Mouse (Mus musculus) left cerebral cortex, adult 2 months (tissue): ENCODE measurements around the gene Trim7. TPM values are rescaled to one million over a fixed set of nuclear protein-coding genes. Genes with fewer than 3 reads are reported as not detected.

Experiments
- DNase-seq, 2 experiments: peaks; one replicate each; pipeline ENCODE4 v3.0.0; 2021 to 2022; ENCODE audit warnings: low spot score in 2 of 2, mixed read lengths in 1 of 2; ENCODE audit errors: extremely low spot score in 1 of 2
- H3K27ac ChIP-seq: fragments of 200-600 bp; 2 replicates; pipeline ENCODE4 v1.8.1; 2022
- H3K4me3 ChIP-seq: fragments of 200-600 bp; 2 replicates; pipeline ENCODE4 v1.8.1; 2022
- CTCF ChIP-seq: fragments of 200-600 bp; IDR thresholded peaks from 2 replicates; pipeline ENCODE4 v1.8.1; 2022; ENCODE audit warnings: antibody characterized with exemption, mild to moderate bottlenecking, moderate library complexity
- intact Hi-C: fragments of 180-260 bp; cut with DNase I; formaldehyde crosslinking; loops from one replicate; pipeline ENCODE4 v1.15.1; 2025
- total RNA-seq, 2 experiments: library from RNA; stranded (reverse); gene quantifications; 2 replicates each; pipeline ENCODE4 v1.2.3; 2021

Gene Trim7
- total RNA-seq, 2 experiments from 2014 or later, result 2.4 to 3.3 TPM

GRCm38 (mm10) chr11:48806856-48807562 lies 18.9 kb upstream of the Trim7 start:
- H3K27ac ChIP-seq, result peak overlapping the region; percentile 17; the same call in 1 of the 2 replicates
- intact Hi-C loops, result no loop called here
- peak in 1 of 2 experiments; percentile 43 for DNase-seq
- no peak overlapping the region for H3K4me3 ChIP-seq
- no peak for TF ChIP-seq CTCF

DNA sequence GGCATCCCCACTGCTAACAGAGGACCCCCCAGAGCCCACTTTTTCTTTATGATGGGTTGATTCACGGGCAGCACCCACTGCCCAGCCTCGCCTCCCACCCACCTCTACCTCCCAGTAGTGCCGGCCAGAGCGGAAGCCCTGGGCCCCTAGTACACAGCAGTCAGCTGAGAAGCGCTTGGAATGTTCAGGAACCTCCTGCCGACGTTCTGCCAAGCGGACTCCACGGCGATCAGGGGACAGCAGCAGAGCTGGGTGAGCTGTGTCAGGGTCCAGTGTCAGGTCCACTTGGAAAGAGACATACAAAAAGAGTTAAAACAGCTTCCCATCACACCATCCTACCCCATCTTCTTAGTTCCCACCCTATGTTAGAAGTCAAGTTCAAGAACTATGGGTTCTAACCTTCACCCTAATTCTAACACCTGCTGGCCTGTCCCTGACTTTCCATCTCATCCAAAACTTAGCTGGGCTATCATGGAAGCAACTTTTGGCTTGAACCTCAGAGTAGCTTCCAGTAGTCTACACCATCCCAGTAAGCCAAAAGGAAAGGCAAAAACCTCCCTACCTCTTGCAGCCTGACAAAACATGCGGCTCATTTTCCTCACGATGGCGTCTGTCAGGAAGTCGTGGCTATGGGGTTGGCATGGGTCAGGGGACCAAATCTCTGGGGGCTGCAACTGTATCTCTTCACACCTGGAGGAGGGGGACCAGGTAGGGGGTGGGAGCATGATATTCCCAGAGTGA lies 18.2 kb upstream of the Trim7 start:
- Histone ChIP-seq H3K4me3 (no peak overlapping the region), H3K27ac (no peak overlapping the region; the same call in 1 of the 2 replicates)
- intact Hi-C loops, result no loop called here
- DNase-seq, result no peak
- TF ChIP-seq CTCF, result no peak

DNA sequence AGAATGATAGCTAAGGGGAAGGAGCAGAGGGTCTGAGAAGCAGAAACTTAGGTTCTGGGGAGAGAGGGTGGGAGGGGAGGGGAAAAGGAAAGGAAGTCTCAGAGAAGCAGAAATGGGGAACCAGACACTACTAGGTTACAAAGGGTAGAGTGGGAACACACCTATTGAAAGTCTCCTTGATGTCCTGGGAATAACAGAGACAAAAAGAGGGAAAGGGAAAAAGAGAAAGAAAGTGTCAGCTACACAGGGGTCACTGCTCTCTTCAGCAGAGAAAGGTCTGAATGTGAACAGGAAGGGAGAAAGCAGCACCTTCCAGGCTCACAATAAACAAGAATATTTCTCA lies 17.7 kb upstream of the Trim7 start:
- Histone ChIP-seq H3K4me3 (no peak overlapping the region), H3K27ac (no peak overlapping the region)
- TF ChIP-seq CTCF, result no peak
- intact Hi-C loops, result no loop called here
- no peak for DNase-seq

DNA sequence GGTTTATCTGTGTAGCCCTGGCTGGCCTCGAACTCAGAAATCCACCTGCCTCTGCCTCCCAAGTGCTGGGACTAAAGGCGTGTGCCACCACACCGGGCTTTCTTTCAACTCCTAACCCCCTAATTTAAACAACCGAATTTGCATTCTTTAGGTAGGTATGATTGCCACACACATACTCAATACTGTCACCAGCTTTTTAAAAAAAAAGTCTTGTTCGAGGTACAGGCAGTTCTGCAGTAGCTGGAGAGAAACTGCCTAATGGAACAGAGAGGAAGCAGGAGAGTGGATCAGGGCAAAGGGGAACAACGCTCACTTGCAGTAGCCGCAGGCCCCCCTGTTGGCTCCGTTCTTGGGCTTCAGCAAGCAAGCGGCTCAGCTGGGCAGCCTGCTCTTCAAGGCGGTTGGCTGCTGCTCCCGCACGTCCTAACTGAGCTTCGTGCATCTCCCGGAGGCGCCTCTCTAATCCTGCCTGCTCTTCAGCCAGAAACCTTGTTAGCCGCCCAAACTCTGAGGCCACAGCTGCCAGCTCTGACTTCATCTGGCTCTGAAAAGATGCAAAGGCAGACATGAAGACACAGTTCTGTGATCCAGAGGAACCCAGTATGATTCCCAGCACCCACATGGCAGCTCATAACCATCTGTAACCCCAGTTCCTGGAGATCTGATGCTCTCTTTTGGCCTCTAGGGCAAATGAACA lies 17.1 kb upstream of the Trim7 start:
- no peak overlapping the region for H3K4me3 ChIP-seq
- no peak overlapping the region for H3K27ac ChIP-seq
- intact Hi-C loops, result no loop called here

DNA sequence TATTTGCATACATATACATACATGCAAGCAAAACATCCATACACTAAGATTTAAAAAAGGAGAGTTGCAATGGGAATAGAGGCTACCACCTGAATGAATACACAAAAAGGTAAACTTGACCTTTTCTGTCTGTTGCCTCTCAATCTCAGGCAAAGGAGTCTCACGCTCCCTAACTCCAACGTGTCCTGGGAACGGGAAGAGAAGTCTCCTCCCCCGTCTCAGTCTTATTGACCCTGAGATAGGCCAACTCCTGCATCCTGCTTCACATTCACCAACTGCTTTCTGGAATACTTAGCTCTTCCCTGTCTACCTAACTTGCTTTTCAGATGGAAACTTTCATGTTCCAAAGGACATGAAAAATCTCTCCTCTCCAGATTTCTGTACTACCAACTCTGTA lies 16.5 kb upstream of the Trim7 start:
- no peak for DNase-seq
- Histone ChIP-seq H3K4me3 (no peak overlapping the region), H3K27ac (no peak overlapping the region)
- intact Hi-C loops, result no loop called here
- no peak for TF ChIP-seq CTCF

More for the DNA sequence above, 17.1 kb upstream of the Trim7 start:
- no peak for TF ChIP-seq CTCF
- DNase-seq, result no peak

DNA sequence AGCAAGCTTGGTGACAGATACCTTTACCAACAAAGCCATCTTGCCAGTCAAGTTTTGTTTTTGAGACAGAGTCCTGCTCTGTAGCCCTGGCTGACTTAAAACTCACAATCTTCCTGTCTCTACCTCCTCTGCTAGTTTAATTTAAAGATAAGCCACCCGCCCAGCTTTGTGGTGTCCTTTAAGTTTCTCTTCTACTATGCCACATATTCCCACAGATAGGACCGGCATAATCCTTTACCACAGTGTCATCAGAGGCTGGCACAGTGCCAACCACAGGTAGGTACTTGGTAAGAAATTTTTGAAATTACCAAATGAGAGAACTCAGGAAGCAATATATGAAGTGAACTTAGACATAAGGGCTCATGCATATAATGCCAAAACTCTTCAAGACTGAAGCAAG lies 15.8 kb upstream of the Trim7 start:
- Histone ChIP-seq H3K4me3 (no peak overlapping the region), H3K27ac (no peak overlapping the region)
- intact Hi-C loops, result no loop called here
- TF ChIP-seq CTCF, result no peak
- DNase-seq, result no peak

DNA sequence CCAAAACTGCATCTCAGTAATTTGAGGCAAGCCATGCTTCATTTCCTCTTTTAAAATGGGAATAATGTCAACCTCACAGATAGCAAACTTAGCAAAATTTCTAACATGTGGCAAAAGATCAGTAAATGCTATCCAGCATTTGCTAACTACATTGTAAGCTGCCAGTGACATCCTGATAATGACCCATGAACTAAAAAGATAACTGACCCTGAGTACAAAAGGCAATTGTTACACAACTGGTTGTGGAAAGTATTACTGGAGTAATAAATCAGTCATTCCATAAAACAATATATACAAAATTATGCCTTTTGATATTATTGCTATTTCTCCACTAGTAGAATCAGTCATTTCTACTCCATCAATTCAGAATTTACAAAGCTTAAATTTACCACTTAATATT lies 12.2 kb upstream of the Trim7 start:
- TF ChIP-seq CTCF, result no peak
- intact Hi-C loops, result no loop called here
- DNase-seq, result no peak
- H3K4me3 ChIP-seq, result no peak overlapping the region
- H3K27ac ChIP-seq, result no peak overlapping the region

DNA sequence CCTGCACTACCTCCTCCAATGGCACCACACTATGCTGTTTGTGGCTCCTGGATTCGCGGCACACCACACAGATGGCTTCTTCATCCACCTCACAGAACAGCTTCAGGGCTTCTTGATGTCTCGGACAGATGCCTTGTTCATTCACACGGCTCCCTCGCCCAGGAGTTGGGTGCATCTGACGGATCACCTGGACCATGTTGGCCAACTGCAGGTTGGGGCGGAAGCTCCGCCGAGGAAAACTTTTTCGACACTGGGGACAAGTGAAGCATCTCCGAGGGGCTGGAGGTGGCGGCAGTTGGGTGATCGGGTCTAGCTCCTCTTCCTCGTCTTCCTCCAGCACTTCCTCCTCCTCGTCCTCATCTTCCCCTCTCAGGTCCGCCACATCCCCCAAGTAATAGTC lies 10.1 kb upstream of the Trim7 start:
- intact Hi-C loops, result loop anchor here (5.0 kb wide), 1 partner anchor 386 kb away; the partner anchor contains the start of gene Zfp62
- no peak overlapping the region; the same call in 1 of the 2 replicates for H3K27ac ChIP-seq
- TF ChIP-seq CTCF, result no peak
- no peak for DNase-seq
- H3K4me3 ChIP-seq, result peak overlapping the region; percentile 71

DNA sequence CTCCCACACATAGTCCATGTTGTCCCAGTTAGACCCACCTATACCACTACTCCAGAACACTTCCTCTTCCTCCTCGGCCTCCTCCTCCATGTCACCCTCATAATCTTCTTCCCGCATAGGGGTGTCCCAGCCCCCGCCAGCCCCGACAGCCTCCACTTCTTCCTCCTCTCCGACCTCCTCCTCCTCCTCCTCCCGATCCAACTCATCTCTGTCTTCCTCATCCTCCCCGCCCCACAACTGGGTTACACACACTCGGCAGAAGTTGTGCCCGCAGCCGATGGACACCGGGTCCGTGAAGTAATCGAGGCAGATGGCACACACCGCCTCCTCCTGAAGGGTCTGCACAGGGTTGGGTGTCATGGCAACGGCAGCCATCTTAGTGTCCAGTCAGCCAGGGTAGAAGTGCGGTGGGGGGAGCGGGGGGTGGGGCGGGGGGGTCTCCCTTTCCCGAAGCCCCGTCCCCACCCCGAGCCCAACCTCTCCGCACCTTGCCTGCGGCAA lies 9.6 kb upstream of the Trim7 start:
- peak; percentile 30 to 52 for DNase-seq
- peak overlapping the region; percentile 100 for H3K27ac ChIP-seq
- intact Hi-C loops, result loop anchor here (5.0 kb wide), 1 partner anchor 386 kb away; the partner anchor contains the start of gene Zfp62
- peak overlapping the region; percentile 71 for H3K4me3 ChIP-seq
- no peak for TF ChIP-seq CTCF

GRCm38 (mm10) chr11:48816800-48817665 lies 8.9 kb upstream of the Trim7 start, which contains the start of gene Trim41:
TSS of gene Trim41 (minus strand) at chr11:48817353.
- DNase-seq, result peak; percentile 97 to 99
- TF ChIP-seq CTCF, result no peak
- intact Hi-C loops, result loop anchor here (1.0 to 5.0 kb wide), 3 partner anchors 17 to 385 kb away; partner anchors contain the start of genes Rack1 and Zfp62
- Histone ChIP-seq H3K27ac (peak within 1 kb of the TSS; percentile 100), H3K4me3 (peak within 1 kb of the TSS; percentile 71)

DNA sequence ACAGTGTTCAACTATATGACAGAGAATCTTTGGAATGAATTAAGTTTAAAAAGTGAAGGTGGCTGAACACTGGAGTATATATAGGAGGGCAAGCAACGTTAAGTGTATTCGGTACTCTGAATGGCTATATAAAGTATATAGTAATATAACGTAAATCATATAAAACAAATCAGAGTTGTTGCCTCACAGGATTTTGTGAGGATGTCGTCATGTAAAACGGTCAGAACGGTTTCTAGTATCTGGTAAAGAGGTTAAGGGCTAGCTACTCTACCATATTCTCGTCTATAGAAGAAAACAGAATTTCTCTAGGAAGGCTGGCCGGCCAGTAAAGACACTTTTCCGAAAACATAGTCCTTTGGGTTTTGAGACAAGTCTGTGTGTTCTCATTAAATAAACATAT lies 8.1 kb upstream of the Trim7 start:
- no peak for TF ChIP-seq CTCF
- no peak for DNase-seq
- Histone ChIP-seq H3K4me3 (peak overlapping the region; percentile 71), H3K27ac (peak overlapping the region; percentile 100)
- intact Hi-C loops, result loop anchor here (1.0 to 5.0 kb wide), 4 partner anchors 17 to 385 kb away; partner anchors contain the start of genes Rack1 and Zfp62
